Mouse (Mus musculus) T-helper 1 cell (primary cell): ENCODE results near the gene Gfer.

ENCODE experiments used
- in situ Hi-C: fragments of 300-600 bp; cut with MboI, MseI; formaldehyde crosslinking; loops from one replicate; pipeline ENCODE4 v1.15.1; 2025; ENCODE audit warnings: high pct_unique_total_duplicates

The Gfer gene

DNA sequence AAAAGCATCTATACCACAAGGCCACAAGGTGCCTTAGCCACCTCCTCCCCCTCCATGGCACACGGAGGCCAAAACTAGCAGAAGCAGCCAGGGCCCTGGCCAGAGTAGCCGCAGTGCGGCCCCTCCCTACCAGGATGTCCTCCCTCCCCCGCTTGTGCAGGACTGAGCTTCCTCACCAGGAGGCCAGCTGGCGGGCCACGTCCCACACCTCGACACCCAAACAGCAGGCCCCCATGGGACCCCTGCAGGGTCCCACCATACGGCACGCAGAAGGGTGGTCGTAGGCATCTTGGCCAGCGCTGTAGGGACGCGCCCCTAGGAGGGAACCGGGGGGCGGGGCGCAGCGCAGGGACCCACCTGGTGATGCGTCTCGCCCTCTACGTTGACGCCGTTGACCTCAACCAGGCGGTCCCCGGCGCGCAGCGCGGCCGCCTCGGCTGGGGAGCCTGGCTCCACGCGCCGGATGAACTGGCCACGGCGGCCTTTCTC, 46.3 kb downstream of the Gfer start:
- in situ Hi-C loops = loop anchor here (5.0 kb wide), 1 partner anchor 72 kb away; no protein-coding TSS in a partner anchor

DNA sequence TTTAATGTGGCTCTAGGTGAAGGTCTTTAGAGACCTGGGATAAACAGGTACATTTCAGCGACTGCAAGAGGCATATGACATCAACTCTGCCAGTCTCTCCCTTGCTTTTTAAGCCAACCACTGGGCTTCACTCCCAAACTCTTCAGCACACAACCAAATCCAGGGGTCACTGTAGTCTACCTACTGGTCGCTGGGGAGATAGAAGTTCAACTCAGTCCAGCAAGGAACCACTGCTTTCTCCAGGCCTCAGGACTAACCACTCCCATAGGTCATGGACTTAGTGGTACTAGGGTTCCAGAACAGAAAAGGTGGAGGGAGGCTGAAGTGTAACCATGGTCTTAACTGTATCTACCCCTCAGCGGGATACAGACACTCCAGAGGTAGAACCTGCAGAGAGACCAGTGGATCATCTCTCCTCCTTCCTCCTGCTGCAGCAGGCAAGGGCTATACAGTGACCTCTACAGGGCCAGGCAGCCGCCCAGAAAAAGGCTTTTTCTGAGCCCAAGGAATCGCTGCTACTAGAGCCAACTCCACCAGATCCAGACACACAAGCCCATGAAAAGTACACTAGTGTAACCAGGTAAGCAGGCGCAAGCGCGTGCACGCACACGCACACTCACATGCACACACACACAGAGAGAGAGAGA, 47.1 kb downstream of the Gfer start:
- in situ Hi-C loops = no loop called here

DNA sequence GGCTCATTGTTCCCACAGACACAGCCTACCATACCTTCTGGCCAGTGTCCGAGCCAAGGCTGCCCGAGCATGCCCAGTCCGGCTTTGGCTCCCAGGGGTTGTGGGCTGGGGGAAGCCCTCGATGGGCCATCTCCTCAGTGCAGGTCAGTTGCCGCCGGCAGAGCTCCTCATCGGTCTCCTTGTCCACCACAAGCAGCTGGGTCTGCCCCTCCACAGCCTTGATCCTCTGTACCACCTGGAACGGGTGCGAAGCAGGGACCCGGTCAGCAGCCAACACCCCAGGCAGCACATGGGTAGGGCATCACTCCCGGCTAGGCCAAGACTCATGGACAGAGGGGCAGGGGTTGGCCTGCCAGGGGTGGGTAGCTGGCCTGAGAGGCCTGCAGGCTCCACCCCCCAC, 48.5 kb downstream of the Gfer start:
- in situ Hi-C loops = no loop called here

DNA sequence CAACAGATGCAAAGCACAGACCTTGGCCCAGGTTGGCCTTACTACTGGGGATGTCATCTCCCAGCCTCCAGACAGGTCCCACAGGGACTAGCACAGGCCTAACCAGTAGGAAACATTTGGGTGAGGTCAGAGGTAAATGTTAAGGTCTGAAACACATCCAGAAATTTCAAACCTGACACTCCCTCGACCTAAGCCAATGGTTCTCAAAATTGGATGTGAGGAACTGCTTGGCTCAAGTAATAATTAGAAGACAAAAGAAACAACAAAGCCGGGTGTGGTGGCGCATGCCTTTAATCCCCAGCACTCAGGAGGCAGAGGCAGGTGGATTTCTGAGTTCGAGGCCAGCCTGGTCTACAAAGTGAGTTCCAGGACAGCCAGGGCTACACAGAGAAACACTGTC, 49.6 kb downstream of the Gfer start:
- in situ Hi-C loops = no loop called here

DNA sequence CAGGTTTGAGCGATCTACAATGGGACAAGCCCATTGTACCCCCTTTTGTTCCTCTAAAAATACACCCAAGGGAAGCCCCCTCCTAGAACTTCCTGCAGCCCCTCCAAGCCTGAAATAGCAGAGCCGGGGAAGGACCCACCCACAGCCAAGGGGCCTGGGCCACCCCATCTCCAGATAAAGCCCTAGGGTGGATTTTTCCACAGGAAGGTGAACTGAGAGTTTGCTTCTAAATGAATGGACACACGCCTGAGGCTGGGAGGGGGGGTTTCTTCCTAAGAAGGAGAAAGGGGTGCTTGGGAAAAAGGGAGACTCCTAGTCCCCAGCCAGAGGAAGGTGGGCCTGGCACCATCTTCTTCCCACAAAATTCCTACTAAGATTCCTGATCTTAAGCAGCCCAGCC, 50.0 kb downstream of the Gfer start:
- in situ Hi-C loops = no loop called here

DNA sequence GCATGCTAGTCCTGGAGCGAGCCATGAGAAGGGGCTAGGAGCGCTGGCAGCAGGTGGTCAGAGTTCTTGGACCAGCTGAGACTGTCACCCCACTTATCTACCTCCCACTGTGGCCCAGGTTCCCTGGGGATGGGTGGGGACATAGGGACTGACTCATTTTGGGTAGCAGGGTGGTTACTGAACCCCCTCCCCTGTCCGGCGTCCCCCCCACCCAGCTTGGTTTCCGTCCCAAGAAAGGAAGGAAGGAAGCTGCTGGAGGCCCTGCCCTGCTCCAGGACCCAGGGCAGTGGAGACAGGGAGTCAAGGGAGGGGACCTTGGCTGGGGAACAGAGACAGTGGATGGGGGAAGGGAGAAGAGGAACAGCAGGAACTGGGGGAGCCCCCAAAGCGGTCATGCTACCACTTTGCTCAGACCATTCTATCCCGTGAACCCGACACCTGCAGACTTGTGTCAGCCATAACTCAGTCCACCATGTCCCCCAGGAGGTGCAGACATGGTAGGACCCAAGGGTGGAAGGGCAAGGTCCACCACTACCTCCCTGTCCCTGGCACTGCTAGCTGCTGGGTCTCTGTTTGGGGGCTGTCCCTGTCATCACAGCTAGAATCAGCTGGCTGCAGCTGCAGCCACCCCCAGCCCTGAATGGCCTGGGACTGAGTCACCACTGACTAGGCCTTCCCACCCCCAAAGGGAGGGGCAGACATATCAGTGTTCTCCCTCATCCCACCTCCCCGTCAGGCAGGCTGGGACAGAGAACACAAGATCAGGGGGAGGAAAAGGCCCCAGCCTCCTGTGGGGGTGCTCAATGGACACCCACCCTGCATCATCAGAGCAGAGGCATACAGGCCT, 50.9 kb downstream of the Gfer start:
- in situ Hi-C loops = no loop called here

DNA sequence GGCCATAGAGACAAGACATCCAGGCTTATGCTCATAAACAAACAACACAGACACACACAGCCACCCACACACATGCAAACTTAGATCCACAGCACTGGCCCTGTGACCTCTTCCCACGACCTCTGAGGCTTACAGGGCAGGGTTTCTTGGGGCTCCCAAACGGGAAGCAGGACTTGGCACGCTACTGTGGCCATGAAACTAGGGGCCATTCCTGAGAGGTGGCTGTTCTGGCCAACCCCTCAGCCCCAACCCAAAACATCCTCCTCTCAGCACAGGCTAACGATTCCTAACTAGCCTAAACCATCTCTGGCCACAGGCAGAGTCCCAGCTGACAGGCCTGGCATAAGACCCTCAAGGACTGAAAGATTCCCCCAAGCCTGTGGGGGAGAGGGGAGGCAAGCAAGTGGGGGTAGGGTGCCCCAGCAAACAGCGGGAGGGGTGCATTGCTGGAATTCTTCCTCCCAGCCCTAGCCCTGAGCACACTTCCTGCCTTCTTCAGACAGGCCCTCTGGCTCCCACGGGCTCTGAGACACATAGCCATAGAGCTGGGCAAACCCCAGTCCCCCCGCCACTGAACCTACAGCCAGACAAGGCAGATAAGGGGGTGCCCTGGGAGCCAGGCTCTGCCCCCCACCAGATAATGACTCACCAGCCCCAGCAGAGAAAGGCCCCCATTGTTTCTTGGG, 51.8 kb downstream of the Gfer start:
- in situ Hi-C loops = no loop called here
